Mouse (Mus musculus) stomach, embryonic 16.5 days (tissue): ENCODE results near the gene Slc25a13. TPM values are rescaled to one million over a fixed set of nuclear protein-coding genes. Genes with fewer than 3 reads are reported as not detected.

Experiments used
- ATAC-seq: fragments of 200-750 bp; cut with Nextera tagmentation; 2 replicates; pipeline ENCODE4 v1.8.0; 2017; ENCODE audit warnings: moderate number of reproducible peaks, moderate TSS enrichment; ENCODE audit not compliant: insufficient read depth, low FRiP score
- H3K27ac ChIP-seq: fragments of 300-500 bp; sonication (generic); 2 replicates; pipeline ENCODE4 v1.5.1; 2014; ENCODE audit warnings: low read length
- H3K27me3 ChIP-seq: fragments of 300-500 bp; sonication (generic); 2 replicates; pipeline ENCODE4 v1.6.1; 2014; ENCODE audit warnings: low read length, control low read depth, mixed read lengths; ENCODE audit not compliant: control insufficient read depth, insufficient read depth
- H3K36me3 ChIP-seq: fragments of 300-500 bp; sonication (generic); 2 replicates; pipeline ENCODE4 v1.6.1; 2014; ENCODE audit warnings: low read length; ENCODE audit not compliant: control insufficient read depth, insufficient read depth
- H3K4me1 ChIP-seq: fragments of 300-500 bp; sonication (generic); 2 replicates; pipeline ENCODE4 v1.6.1; 2014; ENCODE audit warnings: low read length, control low read depth, mixed read lengths; ENCODE audit not compliant: control insufficient read depth, insufficient read depth
- H3K4me2 ChIP-seq: fragments of 300-500 bp; sonication (generic); 2 replicates; pipeline ENCODE4 v1.6.1; 2014; ENCODE audit warnings: low read depth, low read length, mixed read lengths
- H3K4me3 ChIP-seq: fragments of 300-500 bp; sonication (generic); replicated peaks from 2 replicates; pipeline ENCODE4 v1.5.1; 2014; ENCODE audit warnings: mild to moderate bottlenecking, low read length
- H3K9ac ChIP-seq: fragments of 300-500 bp; sonication (generic); 2 replicates; pipeline ENCODE4 v1.6.1; 2014; ENCODE audit warnings: low read length
- H3K9me3 ChIP-seq: fragments of 300-500 bp; sonication (generic); replicated peaks from 2 replicates; pipeline ENCODE4 v1.6.1; 2016; ENCODE audit warnings: low read length, control low read depth; ENCODE audit not compliant: control insufficient read depth
- WGBS: fragments of 180-500 bp; shearing (Covaris S2); extraction: QIAGEN DNeasy Blood & Tissue Kit; methylation state at CpG from one replicate; pipeline ENCODE4 v1.1.7; 2014; 5-methylcytosine and 5-hydroxymethylcytosine counted together
- polyA plus RNA-seq: library from polyadenylated mRNA; unstranded; fragments of >200 nt; fragmentation: Nextera tagmentation; extraction: Ambion mirVana; gene quantifications from 2 replicates; pipeline ENCODE4 v1.2.1, GENCODE M21; 2015

The Slc25a13 gene
- polyA plus RNA-seq, 1 experiment from 2014 or later = 33.3 TPM

- Histone ChIP-seq H3K4me2 (no peak overlapping the region), H3K27ac (no peak overlapping the region), H3K36me3 (no peaks in the 10 kb centered on the region), H3K4me3 (no peak overlapping the region), H3K9ac (no peak overlapping the region), H3K27me3 (no peaks in the 10 kb centered on the region), H3K4me1 (no peaks in the 10 kb centered on the region), H3K9me3 (no peaks in the 10 kb centered on the region)
- no peak for ATAC-seq
- 67% methylated on average over 7 of the region's 7 CpGs for WGBS
These were observed 5.7 kb upstream of the Slc25a13 start for GRCm38 (mm10) chr6:6222721-6223120.

- ATAC-seq = no peak
- no peak overlapping the region for H3K4me3 ChIP-seq
- peaks cover 3% of the 10 kb centered on the region; the same call in 1 of the 2 replicates for H3K4me1 ChIP-seq
- H3K27me3 ChIP-seq = no peaks in the 10 kb centered on the region
- no peak overlapping the region for H3K27ac ChIP-seq
- no peaks in the 10 kb centered on the region for H3K36me3 ChIP-seq
- no peak overlapping the region for H3K9ac ChIP-seq
- no peak overlapping the region for H3K4me2 ChIP-seq
- WGBS = 82% methylated on average over 3 of the region's 3 CpGs
- H3K9me3 ChIP-seq = no peaks in the 10 kb centered on the region
These were observed 3.6 kb upstream of the Slc25a13 start for GRCm38 (mm10) chr6:6220574-6220973.

GRCm38 (mm10) chr6:6219661-6220370, 2.8 kb upstream of the Slc25a13 start:
- WGBS = 59% methylated on average over 12 of the region's 12 CpGs
- no peak overlapping the region for H3K4me2 ChIP-seq
- H3K27ac ChIP-seq = no peak overlapping the region
- peaks cover 3% of the 10 kb centered on the region; the same call in 1 of the 2 replicates for H3K4me1 ChIP-seq
- no peaks in the 10 kb centered on the region for H3K36me3 ChIP-seq
- no peak overlapping the region for H3K4me3 ChIP-seq
- peak; percentile 23; the same call in 1 of the 2 replicates for ATAC-seq
- H3K27me3 ChIP-seq = no peaks in the 10 kb centered on the region
- H3K9me3 ChIP-seq = no peaks in the 10 kb centered on the region
- H3K9ac ChIP-seq = no peak overlapping the region

GRCm38 (mm10) chr6:6217286-6217625, 283 bp upstream of the Slc25a13 start:
- Histone ChIP-seq H3K4me2 (peak overlapping the region; percentile 95), H3K9me3 (no peaks in the 10 kb centered on the region), H3K4me1 (peaks cover 3% of the 10 kb centered on the region; the same call in 1 of the 2 replicates), H3K36me3 (no peaks in the 10 kb centered on the region), H3K4me3 (peak overlapping the region; percentile 84), H3K27me3 (no peaks in the 10 kb centered on the region), H3K27ac (no peak overlapping the region), H3K9ac (peak overlapping the region; percentile 86)
- ATAC-seq = no peak; the same call in 1 of the 2 replicates
- 11% methylated on average over 5 of the region's 5 CpGs for WGBS

DNA sequence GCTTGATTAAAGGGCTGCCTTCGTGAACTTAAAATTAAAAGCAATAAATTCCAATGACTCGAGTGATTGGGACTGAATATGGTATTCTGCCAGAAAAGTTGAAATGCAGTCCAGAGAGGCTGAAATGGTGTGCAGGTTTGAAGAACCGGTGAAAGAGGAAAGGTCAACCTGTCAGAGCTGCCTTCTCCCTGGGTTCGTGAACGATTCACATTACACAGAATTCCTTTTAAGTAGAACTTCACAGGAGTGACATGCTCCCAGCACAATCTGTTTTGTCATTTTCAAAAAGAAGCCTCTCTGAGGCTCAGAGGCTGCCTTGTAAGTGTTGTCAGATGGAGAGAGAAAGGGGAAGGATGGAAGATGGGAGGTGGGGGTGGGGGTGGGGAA, 860 bp downstream of the Slc25a13 start:
- peaks cover 3% of the 10 kb centered on the region; the same call in 1 of the 2 replicates for H3K4me1 ChIP-seq
- no peaks in the 10 kb centered on the region for H3K9me3 ChIP-seq
- no peak overlapping the region for H3K27ac ChIP-seq
- peak overlapping the region; percentile 84 for H3K4me3 ChIP-seq
- H3K27me3 ChIP-seq = no peaks in the 10 kb centered on the region
- H3K9ac ChIP-seq = peak overlapping the region; percentile 86
- no peaks in the 10 kb centered on the region for H3K36me3 ChIP-seq
- no peak for ATAC-seq
- WGBS = 29% methylated on average over 5 of the region's 5 CpGs
- peak overlapping the region; percentile 95 for H3K4me2 ChIP-seq

GRCm38 (mm10) chr6:6212360-6213310, 4.3 kb downstream of the Slc25a13 start:
- Histone ChIP-seq H3K9me3 (no peaks in the 10 kb centered on the region), H3K4me1 (peaks cover 3% of the 10 kb centered on the region), H3K9ac (no peak overlapping the region), H3K4me3 (no peak overlapping the region), H3K27ac (no peak overlapping the region), H3K4me2 (no peak overlapping the region), H3K27me3 (no peaks in the 10 kb centered on the region), H3K36me3 (no peaks in the 10 kb centered on the region)
- ATAC-seq = no peak
- WGBS = 64% methylated on average over 8 of the region's 8 CpGs

DNA sequence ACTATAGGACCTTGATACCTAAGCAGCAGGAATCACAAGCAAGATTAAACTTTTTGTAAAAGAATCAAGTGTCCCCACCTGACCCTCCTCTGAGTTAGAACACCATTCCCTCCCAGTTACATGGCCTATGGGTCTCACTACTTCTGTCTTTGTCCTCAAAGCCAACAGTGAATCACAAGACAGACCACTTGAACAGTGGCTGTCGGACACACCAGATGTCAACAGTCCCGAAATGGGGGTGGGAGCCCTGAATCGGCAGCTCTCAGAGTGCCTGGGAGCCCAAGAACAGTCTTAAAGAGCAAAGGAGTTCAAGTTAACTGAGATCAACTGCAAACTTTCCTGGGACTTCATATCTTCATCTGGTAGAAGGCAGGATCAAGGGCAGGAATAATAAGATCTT, 5.0 kb downstream of the Slc25a13 start:
- Histone ChIP-seq H3K36me3 (no peaks in the 10 kb centered on the region), H3K9me3 (no peaks in the 10 kb centered on the region), H3K27ac (no peak overlapping the region), H3K27me3 (no peaks in the 10 kb centered on the region), H3K4me3 (no peak overlapping the region), H3K4me2 (no peak overlapping the region), H3K4me1 (peaks cover 3% of the 10 kb centered on the region), H3K9ac (no peak overlapping the region)
- 77% methylated on average over 3 of the region's 3 CpGs for WGBS
- no peak for ATAC-seq

DNA sequence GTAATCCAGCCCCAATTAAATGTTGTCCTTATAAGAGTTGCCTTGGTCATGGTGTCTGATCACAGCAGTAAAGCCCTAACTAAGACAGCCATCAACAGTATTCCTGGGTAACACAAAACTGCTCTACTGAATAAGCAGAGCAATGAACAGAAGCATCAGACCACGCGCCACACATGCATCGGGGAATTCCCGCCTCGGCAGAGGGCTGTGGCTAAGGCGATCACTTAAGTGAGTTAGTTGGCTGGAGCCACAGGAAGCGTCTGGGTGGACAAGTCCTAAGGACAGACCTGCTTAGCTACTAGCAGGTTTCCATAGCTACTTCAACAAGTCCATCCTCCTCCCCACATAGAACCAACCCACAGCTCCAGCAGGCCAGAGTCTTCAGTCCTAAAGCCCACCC, 6.3 kb downstream of the Slc25a13 start:
- Histone ChIP-seq H3K27ac (no peak overlapping the region), H3K36me3 (no peaks in the 10 kb centered on the region), H3K9ac (no peak overlapping the region), H3K4me2 (no peak overlapping the region), H3K9me3 (no peaks in the 10 kb centered on the region), H3K27me3 (no peaks in the 10 kb centered on the region), H3K4me3 (no peak overlapping the region), H3K4me1 (no peaks in the 10 kb centered on the region; the same call in none of the 2 replicates)
- 85% methylated on average over 7 of the region's 7 CpGs for WGBS
- no peak for ATAC-seq
